Mouse (Mus musculus) liver, adult 2 months (tissue): ENCODE data around the gene Iqgap2. TPM values are rescaled to one million over a fixed set of nuclear protein-coding genes. Genes with fewer than 3 reads are reported as not detected.

Experiments used
- DNase-seq: peaks from one replicate; pipeline ENCODE4 v3.0.0-alpha.2; 2011; ENCODE audit warnings: low read depth, low spot score; ENCODE audit errors: extremely low read depth
- H3K27ac ChIP-seq: fragments of 200-500 bp; replicated peaks from 2 replicates; pipeline ENCODE4 v1.5.1; 2012; ENCODE audit warnings: low read depth, mild to moderate bottlenecking, control low read depth, inconsistent platforms, low read length; ENCODE audit not compliant: insufficient read depth
- H3K27me3 ChIP-seq: fragments of 200-500 bp; 2 replicates; pipeline ENCODE4 v1.6.1; 2012; ENCODE audit warnings: mild to moderate bottlenecking, moderate library complexity, low read length, inconsistent platforms; ENCODE audit not compliant: control insufficient read depth, insufficient read depth
- H3K36me3 ChIP-seq: fragments of 200-500 bp; 2 replicates; pipeline ENCODE4 v1.6.1; 2012; ENCODE audit warnings: low read length, inconsistent platforms; ENCODE audit not compliant: control insufficient read depth, insufficient read depth
- H3K4me1 ChIP-seq: fragments of 200-500 bp; 2 replicates; pipeline ENCODE4 v1.6.1; 2011; ENCODE audit warnings: low read length; ENCODE audit not compliant: control insufficient read depth, insufficient read depth
- H3K4me3 ChIP-seq: fragments of 200-500 bp; 2 replicates; pipeline ENCODE4 v1.5.1; 2011; ENCODE audit warnings: low read depth, mild to moderate bottlenecking, control low read depth, low read length, moderate library complexity; ENCODE audit not compliant: insufficient read depth
- H3K79me2 ChIP-seq: fragments of 200-500 bp; 2 replicates; pipeline ENCODE4 v1.6.1; 2012; ENCODE audit warnings: inconsistent platforms, mild to moderate bottlenecking, low read length, moderate library complexity; ENCODE audit not compliant: control insufficient read depth, insufficient read depth
- H3K9ac ChIP-seq: fragments of 200-500 bp; 2 replicates; pipeline ENCODE4 v1.6.1; 2012; ENCODE audit warnings: low read depth, mild to moderate bottlenecking, control low read depth, inconsistent platforms, low read length
- CTCF ChIP-seq: fragments of 200-500 bp; IDR thresholded peaks from 2 replicates; pipeline ENCODE4 v1.5.1; 2011; ENCODE audit warnings: low read depth, low read length, control low read depth
- POLR2A ChIP-seq: fragments of 200-500 bp; IDR thresholded peaks from 2 replicates; pipeline ENCODE4 v1.6.1; 2011; ENCODE audit warnings: low read length, control low read depth; ENCODE audit not compliant: insufficient read depth; ENCODE audit errors: extremely low read depth
- WGBS: fragments of 180-500 bp; shearing (Covaris S2); methylation state at CpG from one replicate; pipeline ENCODE4 v1.1.7; 2018; 5-methylcytosine and 5-hydroxymethylcytosine counted together
- polyA plus RNA-seq: library from polyadenylated mRNA; depleted of rRNA; stranded (reverse); fragments of >200 nt; gene quantifications from 2 replicates; pipeline ENCODE4 v1.2.3, GENCODE M21; 2012
- total RNA-seq: library from RNA; depleted of rRNA; stranded (reverse); fragments of >200 nt; gene quantifications from 2 replicates; pipeline ENCODE4 v1.2.3, GENCODE M21; 2014

Iqgap2 gene
- total and polyA plus RNA-seq, 2 experiments, result 21.4 to 189 TPM

DNA sequence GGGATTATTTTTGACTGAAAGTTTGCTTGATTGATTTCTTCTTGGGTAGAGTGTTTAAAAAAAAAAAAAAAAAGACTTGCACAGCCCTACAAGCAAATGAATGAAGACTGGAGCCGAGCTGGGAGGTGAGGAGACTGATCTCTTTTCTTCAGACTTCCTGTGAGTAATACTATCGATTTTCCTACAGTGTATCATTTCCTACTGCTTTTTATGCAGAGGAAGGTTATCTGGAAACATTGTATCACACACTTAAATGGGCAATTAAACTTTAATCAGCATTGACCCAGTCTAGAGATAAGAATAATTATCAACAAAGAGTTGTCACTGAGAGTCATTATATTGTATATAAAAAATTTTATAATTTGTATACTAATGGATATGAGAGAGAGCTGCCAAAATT is 261.0 kb downstream of the Iqgap2 start:
- no peaks in the 10 kb centered on the region for H3K27me3 ChIP-seq
- peaks cover 49% of the 10 kb centered on the region for H3K36me3 ChIP-seq
- WGBS, result 52% methylated on average over 2 of the region's 2 CpGs
- TF ChIP-seq CTCF (no peak), POLR2A (no peak)
- no peak overlapping the region for H3K27ac ChIP-seq
- H3K4me3 ChIP-seq, result no peak overlapping the region
- peaks cover 3% of the 10 kb centered on the region; the same call in 1 of the 2 replicates for H3K4me1 ChIP-seq
- no peak for DNase-seq
- no peak overlapping the region for H3K9ac ChIP-seq
- H3K79me2 ChIP-seq, result no peaks in the 10 kb centered on the region

DNA sequence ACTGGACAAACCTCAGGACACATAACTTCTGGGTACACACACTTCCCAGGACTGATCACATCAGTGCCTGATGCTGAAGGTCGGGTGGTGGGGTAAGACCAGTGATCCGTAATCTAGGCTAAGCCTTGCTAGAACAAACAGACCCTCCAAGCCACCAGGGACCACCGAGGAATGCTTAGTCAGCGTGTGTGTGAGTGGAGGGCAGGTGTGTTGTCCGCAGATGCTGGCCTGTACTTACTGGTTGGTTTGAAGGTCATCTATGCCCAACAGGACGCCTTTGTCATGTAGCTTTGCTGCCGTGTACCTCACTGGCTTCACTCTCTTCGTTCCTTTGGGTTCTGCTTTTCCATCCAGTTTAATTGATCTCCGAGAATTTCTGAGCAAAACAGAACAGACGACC is 262.0 kb downstream of the Iqgap2 start:
- 90% methylated on average over 10 of the region's 10 CpGs for WGBS
- DNase-seq, result no peak
- H3K4me1 ChIP-seq, result peaks cover 3% of the 10 kb centered on the region; the same call in 1 of the 2 replicates
- no peak for TF ChIP-seq CTCF
- no peak for TF ChIP-seq POLR2A
- H3K27ac ChIP-seq, result no peak overlapping the region
- H3K9ac ChIP-seq, result no peak overlapping the region
- no peaks in the 10 kb centered on the region for H3K79me2 ChIP-seq
- H3K27me3 ChIP-seq, result no peaks in the 10 kb centered on the region
- H3K4me3 ChIP-seq, result no peak overlapping the region
- H3K36me3 ChIP-seq, result peaks cover 46% of the 10 kb centered on the region

DNA sequence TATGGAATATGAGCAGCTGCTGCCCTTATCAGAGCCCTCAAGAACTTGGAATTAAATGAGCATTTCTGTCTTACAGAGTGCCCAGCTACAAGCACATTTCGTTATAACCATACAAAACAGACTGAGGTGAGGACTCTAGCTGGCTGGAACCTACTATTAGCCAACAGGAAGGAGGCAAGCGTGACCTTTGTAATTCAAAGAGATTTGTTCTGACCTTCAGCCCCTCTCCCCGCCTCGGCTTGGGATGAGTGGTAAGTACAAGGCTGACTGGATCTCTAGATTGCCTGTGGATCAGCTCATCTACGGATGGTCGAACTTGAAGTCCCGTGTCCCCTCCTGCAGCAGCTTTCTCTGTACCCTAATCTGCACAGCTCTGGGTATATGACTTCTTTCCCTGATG is 265.0 kb downstream of the Iqgap2 start:
- Histone ChIP-seq H3K4me3 (no peak overlapping the region), H3K27ac (no peak overlapping the region), H3K79me2 (no peaks in the 10 kb centered on the region), H3K27me3 (no peaks in the 10 kb centered on the region), H3K4me1 (peaks cover 3% of the 10 kb centered on the region; the same call in 1 of the 2 replicates), H3K36me3 (peaks cover 23% of the 10 kb centered on the region), H3K9ac (no peak overlapping the region)
- peak; percentile 87 for DNase-seq
- 23% methylated on average over 7 of the region's 7 CpGs for WGBS
- TF ChIP-seq CTCF (no peak), POLR2A (no peak)

DNA sequence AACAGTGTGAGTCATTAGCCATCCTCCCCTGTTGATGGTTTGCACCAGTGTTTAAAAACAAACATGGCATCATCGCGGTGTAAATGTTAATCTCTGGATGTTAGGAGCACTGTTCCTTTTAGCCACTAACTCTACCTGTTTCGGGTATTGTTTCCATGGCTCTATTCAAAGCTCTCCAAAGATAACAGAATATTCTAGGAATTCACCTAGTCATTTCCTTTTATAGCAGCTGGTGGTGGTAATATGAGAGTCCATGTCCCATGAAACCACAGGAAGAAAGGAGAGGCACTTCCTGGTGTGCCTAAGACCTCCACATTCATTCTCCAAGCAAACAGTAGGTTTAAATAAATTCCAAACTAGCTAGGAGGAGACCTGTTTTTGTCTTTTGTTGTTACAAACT is 268.7 kb downstream of the Iqgap2 start:
- no peak overlapping the region for H3K9ac ChIP-seq
- H3K27ac ChIP-seq, result no peak overlapping the region
- TF ChIP-seq POLR2A (no peak), CTCF (no peak)
- no peaks in the 10 kb centered on the region for H3K27me3 ChIP-seq
- DNase-seq, result no peak
- H3K36me3 ChIP-seq, result peaks cover 5% of the 10 kb centered on the region
- H3K4me3 ChIP-seq, result no peak overlapping the region
- H3K79me2 ChIP-seq, result no peaks in the 10 kb centered on the region
- peaks cover 3% of the 10 kb centered on the region; the same call in 1 of the 2 replicates for H3K4me1 ChIP-seq
- WGBS, result 79% methylated on average over 3 of the region's 3 CpGs

DNA sequence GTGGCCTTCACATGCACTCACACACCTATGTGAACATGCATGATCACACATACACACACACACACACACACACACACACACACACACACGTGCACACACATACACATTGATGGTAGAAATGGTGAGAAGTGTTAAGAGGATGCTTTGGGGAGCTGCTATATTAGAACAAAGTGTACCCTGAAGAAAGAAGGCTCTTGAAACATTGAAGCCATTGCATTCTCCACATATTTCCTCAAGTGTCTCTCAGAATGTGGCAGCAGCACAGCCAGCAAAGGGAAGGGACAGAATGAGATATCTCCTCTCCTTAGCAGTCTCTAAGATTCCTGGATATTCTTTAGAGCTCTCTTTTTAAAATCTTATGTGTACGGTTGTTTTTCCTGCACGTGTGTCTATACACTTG is 270.2 kb downstream of the Iqgap2 start:
- Histone ChIP-seq H3K27me3 (no peaks in the 10 kb centered on the region), H3K27ac (no peak overlapping the region), H3K79me2 (no peaks in the 10 kb centered on the region), H3K4me3 (no peak overlapping the region), H3K9ac (no peak overlapping the region), H3K4me1 (peaks cover 3% of the 10 kb centered on the region; the same call in 1 of the 2 replicates), H3K36me3 (no peaks in the 10 kb centered on the region; the same call in 1 of the 2 replicates)
- 78% methylated on average over 3 of the region's 3 CpGs for WGBS
- DNase-seq, result no peak
- no peak for TF ChIP-seq CTCF
- no peak for TF ChIP-seq POLR2A

DNA sequence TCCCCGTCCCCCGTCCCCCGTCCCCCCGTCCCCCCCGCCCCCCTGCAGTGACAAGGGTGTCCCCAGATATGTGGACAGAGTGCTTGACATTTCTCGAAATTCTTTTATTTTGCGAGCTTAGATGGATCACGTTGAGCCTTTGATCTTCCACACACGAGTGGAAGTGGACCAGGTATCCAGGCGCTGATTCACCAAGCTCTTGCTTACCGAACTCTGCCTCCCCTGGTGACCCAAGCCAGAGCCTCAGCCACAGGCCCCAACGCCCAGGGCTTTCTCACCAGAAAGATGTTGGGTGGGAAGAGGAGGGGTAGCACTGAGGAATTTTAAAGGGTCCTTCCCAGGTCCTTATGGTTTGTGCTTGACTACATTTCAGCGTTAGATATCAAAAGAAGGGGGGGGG is 272.9 kb downstream of the Iqgap2 start:
- peaks cover 14% of the 10 kb centered on the region; the same call in 1 of the 2 replicates for H3K4me1 ChIP-seq
- no peaks in the 10 kb centered on the region for H3K27me3 ChIP-seq
- H3K9ac ChIP-seq, result no peak overlapping the region
- no peak for TF ChIP-seq CTCF
- no peak for TF ChIP-seq POLR2A
- DNase-seq, result no peak
- 22% methylated on average over 13 of the region's 13 CpGs for WGBS
- peaks cover 5% of the 10 kb centered on the region; the same call in 1 of the 2 replicates for H3K79me2 ChIP-seq
- no peak overlapping the region for H3K27ac ChIP-seq
- no peaks in the 10 kb centered on the region for H3K36me3 ChIP-seq
- no peak overlapping the region; the same call in 1 of the 2 replicates for H3K4me3 ChIP-seq
